Mouse (Mus musculus) hindbrain, embryonic 14.5 days (tissue): ENCODE results near the gene Parm1. TPM values are rescaled to one million over a fixed set of nuclear protein-coding genes. Genes with fewer than 3 reads are reported as not detected.

ENCODE experiments used
- ATAC-seq: fragments of 200-750 bp; cut with Nextera tagmentation; 2 replicates; pipeline ENCODE4 v1.8.0; 2017; ENCODE audit warnings: moderate number of reproducible peaks, mild to moderate bottlenecking, moderate TSS enrichment, moderate library complexity; ENCODE audit not compliant: low FRiP score
- DNase-seq: peaks from one replicate; pipeline ENCODE4 v3.0.0-alpha.2; 2015; ENCODE audit warnings: low spot score
- H3K27ac ChIP-seq: fragments of 300-500 bp; sonication (generic); 2 replicates; pipeline ENCODE4 v1.5.1; 2014; ENCODE audit warnings: mild to moderate bottlenecking, moderate library complexity
- H3K27me3 ChIP-seq: fragments of 300-500 bp; sonication (generic); 2 replicates; pipeline ENCODE4 v1.6.1; 2014; ENCODE audit warnings: mild to moderate bottlenecking, low read length, mixed read lengths; ENCODE audit not compliant: control insufficient read depth, insufficient read depth
- H3K36me3 ChIP-seq: fragments of 300-500 bp; sonication (generic); replicated peaks from 2 replicates; pipeline ENCODE4 v1.6.1; 2014; ENCODE audit not compliant: control insufficient read depth, insufficient read depth
- H3K4me1 ChIP-seq: fragments of 300-500 bp; sonication (generic); replicated peaks from 2 replicates; pipeline ENCODE4 v1.6.1; 2014; ENCODE audit warnings: antibody characterized with exemption, low read length, mixed read lengths; ENCODE audit not compliant: control insufficient read depth, insufficient read depth
- H3K4me2 ChIP-seq: fragments of 300-500 bp; sonication (generic); replicated peaks from 2 replicates; pipeline ENCODE4 v1.6.1; 2014; ENCODE audit warnings: mild to moderate bottlenecking, moderate library complexity
- H3K4me3 ChIP-seq: fragments of 300-500 bp; sonication (generic); replicated peaks from 2 replicates; pipeline ENCODE4 v1.5.1; 2014; ENCODE audit warnings: mild to moderate bottlenecking, low read length
- H3K9ac ChIP-seq: fragments of 300-500 bp; sonication (generic); 2 replicates; pipeline ENCODE4 v1.6.1; 2014
- H3K9me3 ChIP-seq: fragments of 300-500 bp; sonication (generic); 2 replicates; pipeline ENCODE4 v1.6.1; 2016; ENCODE audit warnings: low read length; ENCODE audit not compliant: control insufficient read depth
- WGBS: fragments of 180-500 bp; shearing (Covaris S2); extraction: QIAGEN DNeasy Blood & Tissue Kit; methylation state at CpG from one replicate; pipeline ENCODE4 v1.1.7; 2014; 5-methylcytosine and 5-hydroxymethylcytosine counted together
- polyA plus RNA-seq: library from polyadenylated mRNA; unstranded; fragments of >200 nt; fragmentation: Nextera tagmentation; extraction: Ambion mirVana; gene quantifications from 2 replicates; pipeline ENCODE4 v1.2.1, GENCODE M21; 2014

Gene Parm1
- polyA plus RNA-seq, 1 experiment from 2014 or later, result 5.5 TPM

GRCm38 (mm10) chr5:91504320-91504922, 13.0 kb upstream of the Parm1 start:
- no peak overlapping the region for H3K4me2 ChIP-seq
- no peak overlapping the region for H3K4me3 ChIP-seq
- WGBS, result 77% methylated on average over 5 of the region's 5 CpGs
- ATAC-seq, result no peak
- no peaks in the 10 kb centered on the region for H3K4me1 ChIP-seq
- H3K9me3 ChIP-seq, result 0 out of 2 replicates have a peak, but pooled peaks cover 3% of the 10 kb centered on the region
- H3K27ac ChIP-seq, result no peak overlapping the region
- no peak overlapping the region for H3K9ac ChIP-seq
- no peaks in the 10 kb centered on the region for H3K36me3 ChIP-seq
- H3K27me3 ChIP-seq, result no peaks in the 10 kb centered on the region
- DNase-seq, result no peak

GRCm38 (mm10) chr5:91517077-91517476, 338 bp upstream of the Parm1 start:
- DNase-seq, result no peak
- peak overlapping the region; percentile 96 for H3K4me2 ChIP-seq
- H3K27ac ChIP-seq, result no peak overlapping the region
- no peaks in the 10 kb centered on the region for H3K36me3 ChIP-seq
- H3K27me3 ChIP-seq, result peaks cover 14% of the 10 kb centered on the region
- WGBS, result 21% methylated on average over 6 of the region's 6 CpGs
- no peaks in the 10 kb centered on the region for H3K9me3 ChIP-seq
- H3K9ac ChIP-seq, result no peak overlapping the region; the same call in 1 of the 2 replicates
- no peak for ATAC-seq
- H3K4me3 ChIP-seq, result peak overlapping the region; percentile 46
- H3K4me1 ChIP-seq, result peaks cover 17% of the 10 kb centered on the region

GRCm38 (mm10) chr5:91518302-91518790, 931 bp downstream of the Parm1 start:
- no peak overlapping the region for H3K27ac ChIP-seq
- no peaks in the 10 kb centered on the region for H3K9me3 ChIP-seq
- no peak for DNase-seq
- H3K27me3 ChIP-seq, result peaks cover 14% of the 10 kb centered on the region
- no peak for ATAC-seq
- H3K36me3 ChIP-seq, result no peaks in the 10 kb centered on the region
- peaks cover 17% of the 10 kb centered on the region for H3K4me1 ChIP-seq
- peak overlapping the region; percentile 46 for H3K4me3 ChIP-seq
- peak overlapping the region; percentile 66; the same call in 1 of the 2 replicates for H3K9ac ChIP-seq
- peak overlapping the region; percentile 96 for H3K4me2 ChIP-seq
- WGBS, result 4% methylated on average over 16 of the region's 16 CpGs

- DNase-seq (peak; percentile 48), ATAC-seq (no peak)
- no peaks in the 10 kb centered on the region for H3K9me3 ChIP-seq
- no peaks in the 10 kb centered on the region for H3K36me3 ChIP-seq
- 32% methylated on average over 7 of the region's 7 CpGs for WGBS
- H3K27me3 ChIP-seq, result peaks cover 14% of the 10 kb centered on the region
- H3K4me3 ChIP-seq, result peak overlapping the region; percentile 46
- peaks cover 17% of the 10 kb centered on the region for H3K4me1 ChIP-seq
- H3K9ac ChIP-seq, result no peak overlapping the region
- no peak overlapping the region for H3K27ac ChIP-seq
- peak overlapping the region; percentile 96 for H3K4me2 ChIP-seq
Observed at GRCm38 (mm10) chr5:91518946-91519345, 1.5 kb downstream of the Parm1 start.

GRCm38 (mm10) chr5:91519521-91519920, 2.1 kb downstream of the Parm1 start:
- no peak overlapping the region; the same call in 1 of the 2 replicates for H3K4me3 ChIP-seq
- peak overlapping the region; percentile 96 for H3K4me2 ChIP-seq
- DNase-seq, result no peak
- H3K27ac ChIP-seq, result no peak overlapping the region
- no peak for ATAC-seq
- H3K4me1 ChIP-seq, result peaks cover 17% of the 10 kb centered on the region
- WGBS, result 53% methylated on average over 4 of the region's 4 CpGs
- no peak overlapping the region for H3K9ac ChIP-seq
- no peaks in the 10 kb centered on the region for H3K36me3 ChIP-seq
- no peaks in the 10 kb centered on the region for H3K9me3 ChIP-seq
- H3K27me3 ChIP-seq, result peaks cover 14% of the 10 kb centered on the region

GRCm38 (mm10) chr5:91532748-91533496, 15.5 kb downstream of the Parm1 start:
- Histone ChIP-seq H3K4me2 (no peak overlapping the region), H3K4me1 (no peaks in the 10 kb centered on the region), H3K4me3 (no peak overlapping the region), H3K36me3 (no peaks in the 10 kb centered on the region), H3K27me3 (no peaks in the 10 kb centered on the region), H3K9me3 (no peaks in the 10 kb centered on the region), H3K9ac (no peak overlapping the region), H3K27ac (no peak overlapping the region)
- no peak for ATAC-seq
- DNase-seq, result no peak
- WGBS, result 89% methylated on average over 10 of the region's 10 CpGs

GRCm38 (mm10) chr5:91559071-91559610, 41.7 kb downstream of the Parm1 start:
- DNase-seq (no peak), ATAC-seq (no peak)
- H3K4me3 ChIP-seq, result no peak overlapping the region
- no peak overlapping the region for H3K9ac ChIP-seq
- no peaks in the 10 kb centered on the region for H3K27me3 ChIP-seq
- no peaks in the 10 kb centered on the region for H3K36me3 ChIP-seq
- no peak overlapping the region for H3K27ac ChIP-seq
- WGBS, result 81% methylated on average over 7 of the region's 7 CpGs
- no peaks in the 10 kb centered on the region for H3K9me3 ChIP-seq
- H3K4me2 ChIP-seq, result no peak overlapping the region
- no peaks in the 10 kb centered on the region for H3K4me1 ChIP-seq

- H3K4me3 ChIP-seq, result no peak overlapping the region
- H3K4me2 ChIP-seq, result no peak overlapping the region
- H3K9me3 ChIP-seq, result no peaks in the 10 kb centered on the region
- 78% methylated on average over 2 of the region's 2 CpGs for WGBS
- H3K4me1 ChIP-seq, result no peaks in the 10 kb centered on the region
- no peaks in the 10 kb centered on the region for H3K36me3 ChIP-seq
- DNase-seq, result no peak
- no peak for ATAC-seq
- H3K27ac ChIP-seq, result 0 out of 2 replicates have a peak overlapping the region, but pooled peaks have one; percentile 14
- H3K27me3 ChIP-seq, result no peaks in the 10 kb centered on the region
- H3K9ac ChIP-seq, result no peak overlapping the region
Observed at GRCm38 (mm10) chr5:91559711-91560110, 42.3 kb downstream of the Parm1 start.

- Histone ChIP-seq H3K9ac (no peak overlapping the region), H3K36me3 (no peaks in the 10 kb centered on the region), H3K27ac (no peak overlapping the region), H3K4me2 (no peak overlapping the region), H3K9me3 (no peaks in the 10 kb centered on the region), H3K4me3 (no peak overlapping the region), H3K27me3 (no peaks in the 10 kb centered on the region), H3K4me1 (no peaks in the 10 kb centered on the region)
- WGBS, result 84% methylated on average over 3 of the region's 3 CpGs
- ATAC-seq, result no peak
- no peak for DNase-seq
Observed at GRCm38 (mm10) chr5:91561394-91561793, 44.0 kb downstream of the Parm1 start.
